Mouse (Mus musculus) gastrocnemius, postnatal 4 days (tissue): ENCODE data around the gene Srd5a1. TPM values are rescaled to one million over a fixed set of nuclear protein-coding genes. Genes with fewer than 3 reads are reported as not detected.
"Not testable (repeated sequence)": the region's sequence is repeated elsewhere in the genome, so short reads cannot be mapped to it uniquely, and the experiment has no call there.

Experiments
- DNase-seq, 2 experiments: peaks; one replicate each; pipeline ENCODE4 v3.0.0; 2021 to 2022; ENCODE audit warnings: low spot score in 2 of 2, mixed read lengths in 2 of 2
- total RNA-seq, 2 experiments: library from RNA; stranded (reverse); gene quantifications; 2 replicates each; pipeline ENCODE4 v1.2.3; 2021

The Srd5a1 gene
- total RNA-seq, 2 experiments from 2014 or later: 3.3 to 3.8 TPM

GRCm38 (mm10) chr13:69577181-69577834 is 33.9 kb downstream of the Srd5a1 start:
- no peak for DNase-seq

- no peak for DNase-seq
These were observed 34.6 kb downstream of the Srd5a1 start for GRCm38 (mm10) chr13:69576676-69577075.

- no peak for DNase-seq
These were observed 38.6 kb downstream of the Srd5a1 start for GRCm38 (mm10) chr13:69572594-69572993.

- no peak for DNase-seq
These were observed 42.0 kb downstream of the Srd5a1 start for GRCm38 (mm10) chr13:69569201-69569600.

GRCm38 (mm10) chr13:69565401-69565800 is 45.8 kb downstream of the Srd5a1 start:
- not testable (repeated sequence) for DNase-seq

GRCm38 (mm10) chr13:69564573-69564972 is 46.7 kb downstream of the Srd5a1 start:
- no peak for DNase-seq

GRCm38 (mm10) chr13:69563905-69564304 is 47.3 kb downstream of the Srd5a1 start:
- DNase-seq: no peak

- no peak for DNase-seq
These were observed 48.3 kb downstream of the Srd5a1 start for GRCm38 (mm10) chr13:69562654-69563574.

- no peak for DNase-seq
These were observed 49.2 kb downstream of the Srd5a1 start for GRCm38 (mm10) chr13:69562004-69562403.

GRCm38 (mm10) chr13:69559291-69559961 is 51.8 kb downstream of the Srd5a1 start:
- no peak for DNase-seq

- DNase-seq: no peak
These were observed 53.1 kb downstream of the Srd5a1 start for GRCm38 (mm10) chr13:69558098-69558660.

GRCm38 (mm10) chr13:69556728-69557127 is 54.5 kb downstream of the Srd5a1 start:
- DNase-seq: no peak

- DNase-seq: no peak
These were observed 55.2 kb downstream of the Srd5a1 start for GRCm38 (mm10) chr13:69555957-69556482.

GRCm38 (mm10) chr13:69555045-69555444 is 56.2 kb downstream of the Srd5a1 start:
- DNase-seq: no peak

GRCm38 (mm10) chr13:69554255-69554654 is 57.0 kb downstream of the Srd5a1 start:
- DNase-seq: no peak

GRCm38 (mm10) chr13:69553024-69553423 is 58.2 kb downstream of the Srd5a1 start:
- no peak for DNase-seq

GRCm38 (mm10) chr13:69550831-69551230 is 60.4 kb downstream of the Srd5a1 start:
- DNase-seq: no peak

- no peak for DNase-seq
These were observed 61.3 kb downstream of the Srd5a1 start for GRCm38 (mm10) chr13:69549980-69550379.

GRCm38 (mm10) chr13:69547488-69548180 is 63.6 kb downstream of the Srd5a1 start:
- no peak for DNase-seq

- DNase-seq: no peak
These were observed 66.2 kb downstream of the Srd5a1 start for GRCm38 (mm10) chr13:69545019-69545418.

GRCm38 (mm10) chr13:69543595-69543994 is 67.6 kb downstream of the Srd5a1 start:
- no peak for DNase-seq
